Mouse (Mus musculus) megakaryocyte, embryonic 14.5 days (primary cell): Measurements from ENCODE around the gene Fam129c.

Experiments used
- FLI1 ChIP-seq: IDR thresholded peaks from 2 replicates; pipeline ENCODE4 v1.6.1; 2012; ENCODE audit warnings: low read length, inconsistent platforms, mixed read lengths
- GATA1 ChIP-seq: IDR thresholded peaks from 3 replicates; pipeline ENCODE4 v1.6.1; 2012; ENCODE audit warnings: mixed read lengths, low read length, inconsistent platforms, borderline replicate concordance

DNA sequence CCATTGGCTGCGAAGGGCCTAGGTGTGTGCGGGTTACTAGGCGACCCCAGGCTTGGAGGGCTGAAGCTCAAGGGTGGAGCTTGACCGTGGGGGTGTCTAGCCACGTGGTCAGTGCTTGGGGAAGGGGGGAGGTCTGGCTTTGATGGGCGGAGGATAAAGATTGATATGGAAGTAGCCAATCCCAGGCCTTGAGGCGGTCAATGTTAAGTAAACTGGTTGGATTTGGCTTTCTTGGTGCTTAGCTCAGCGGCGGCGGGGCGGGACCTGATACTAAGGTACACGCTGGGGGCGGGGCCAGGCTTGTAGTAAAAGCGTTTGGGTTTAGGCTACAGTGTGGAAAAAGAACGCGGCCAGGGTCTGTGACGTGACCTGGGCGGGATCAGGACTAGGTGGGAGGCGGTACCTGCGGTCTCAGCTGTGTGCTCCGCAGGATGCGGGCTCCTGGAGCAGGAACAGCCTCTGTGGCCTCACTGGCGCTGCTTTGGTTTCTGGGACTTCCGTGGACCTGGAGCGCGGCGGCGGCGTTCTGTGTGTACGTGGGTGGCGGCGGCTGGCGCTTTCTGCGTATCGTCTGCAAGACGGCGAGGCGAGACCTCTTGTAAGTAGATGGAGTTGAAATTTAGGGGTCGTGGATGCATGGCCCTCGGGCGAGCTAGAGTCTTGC lies 27.0 kb upstream of the Fam129c start:
- TF ChIP-seq GATA1 (no peak), FLI1 (no peak)
